Mouse (Mus musculus): ENCODE results near the gene Krtap16-1.

Gene Krtap16-1

DNA sequence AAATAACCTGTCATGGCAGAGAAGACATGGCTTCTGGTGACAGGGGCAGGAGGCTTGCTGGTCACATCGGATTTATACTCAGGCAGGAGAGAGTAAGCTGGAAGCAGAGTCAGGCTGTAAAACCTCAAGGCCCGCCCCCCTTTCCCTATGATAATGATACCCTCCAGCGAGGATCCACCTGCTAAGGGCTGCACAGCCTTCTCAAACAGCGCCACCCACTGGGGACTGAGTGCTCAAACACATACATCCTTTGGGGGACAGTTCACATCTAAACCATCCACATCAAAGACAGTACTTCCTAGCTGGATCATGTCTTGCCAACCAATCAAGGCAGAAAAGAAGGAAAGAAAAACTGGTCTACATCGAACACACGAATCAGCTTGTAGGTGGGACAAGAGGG lies 22.2 kb downstream of the Krtap16-1 start:
- no peak for DNase-seq (ENCODE audit: low read depth, low spot score)

DNA sequence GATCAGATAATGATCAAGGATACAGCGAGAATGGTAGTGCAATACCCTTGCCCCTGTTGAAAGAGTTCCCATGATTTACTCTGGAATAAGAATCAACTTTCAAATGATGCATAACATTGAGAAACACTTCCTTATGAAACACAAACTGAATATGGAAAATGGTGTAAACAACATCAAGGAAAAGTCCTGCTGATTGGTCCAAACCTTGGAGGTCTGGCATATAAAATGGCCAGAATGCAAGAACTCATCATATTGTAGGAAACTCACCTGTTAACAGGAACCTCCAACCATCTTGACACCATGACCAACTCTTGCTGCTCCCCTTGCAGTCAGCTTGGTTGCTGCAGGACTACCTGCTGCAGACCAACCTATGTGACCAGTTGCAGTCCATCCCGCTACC lies 38.2 kb downstream of the Krtap16-1 start, which contains the start of gene Krtap9-5:
Gene Krtap9-5 (plus strand): TSS at position 301 of the 400 bp plus-strand sequence.
- no peak for DNase-seq (ENCODE audit: low read depth, low spot score)

DNA sequence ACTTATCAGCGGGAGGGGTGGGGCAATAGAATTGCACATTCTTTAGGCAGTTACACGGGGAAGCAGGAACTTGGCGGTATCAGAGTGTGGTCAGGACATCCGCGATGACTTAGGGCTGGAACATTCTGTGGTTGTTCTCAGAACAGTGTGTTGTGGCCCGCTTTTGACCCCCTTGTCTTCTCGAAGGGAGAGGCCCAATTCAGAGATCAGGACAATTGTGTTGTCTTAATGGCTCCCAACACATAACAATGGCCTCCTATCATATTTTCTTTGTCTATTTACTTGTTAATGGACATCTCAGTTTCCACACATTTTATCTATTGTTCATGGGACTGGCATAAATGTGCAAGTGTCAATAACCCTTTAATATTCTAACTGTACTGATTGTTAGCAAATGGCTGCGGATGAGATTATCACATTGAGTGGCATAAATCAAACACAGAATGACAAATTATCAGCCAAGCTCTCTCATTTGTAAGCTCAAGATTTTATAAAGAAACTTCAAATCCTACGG lies 48.6 kb downstream of the Krtap16-1 start:
- no peak for DNase-seq (ENCODE audit: low read depth, low spot score)

DNA sequence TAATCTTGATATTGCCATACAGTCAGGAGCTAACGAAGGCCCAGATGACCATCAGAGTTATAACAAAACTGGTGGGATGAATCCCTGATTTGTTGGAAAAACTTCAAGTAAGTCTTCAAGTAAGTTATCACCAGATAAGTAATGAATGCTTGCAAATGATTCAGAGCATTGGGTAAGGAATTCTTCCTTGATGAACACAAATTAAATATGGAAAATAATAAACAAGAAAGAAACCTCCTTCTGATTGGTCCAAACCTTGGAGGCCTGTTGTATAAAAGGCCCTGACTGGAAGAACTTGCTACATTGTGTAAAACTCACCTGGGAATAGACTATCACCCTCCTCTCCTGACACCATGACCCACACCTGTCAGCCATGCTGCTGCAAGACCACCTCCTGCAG lies 50.4 kb downstream of the Krtap16-1 start, which contains the start of gene Krtap31-2:
Gene Krtap31-2 (plus strand): TSS at position 301 of the 400 bp plus-strand sequence.
- DNase-seq (ENCODE audit: low read depth, low spot score): no peak

Measured in CD4-positive helper T cell, adult 2 months (primary cell).